Mouse (Mus musculus) stomach, embryonic 16.5 days (tissue): ENCODE results near the gene Bcas3. TPM values are rescaled to one million over a fixed set of nuclear protein-coding genes. Genes with fewer than 3 reads are reported as not detected.
A peak's percentile ranks its signal among the peaks of the same experiment; 100 is the strongest.

ENCODE experiments used
- ATAC-seq: fragments of 200-750 bp; cut with Nextera tagmentation; 2 replicates; pipeline ENCODE4 v1.8.0; 2017; ENCODE audit warnings: moderate number of reproducible peaks, moderate TSS enrichment; ENCODE audit not compliant: insufficient read depth, low FRiP score
- H3K27ac ChIP-seq: fragments of 300-500 bp; sonication (generic); 2 replicates; pipeline ENCODE4 v1.5.1; 2014; ENCODE audit warnings: low read length
- H3K27me3 ChIP-seq: fragments of 300-500 bp; sonication (generic); 2 replicates; pipeline ENCODE4 v1.6.1; 2014; ENCODE audit warnings: low read length, control low read depth, mixed read lengths; ENCODE audit not compliant: control insufficient read depth, insufficient read depth
- H3K36me3 ChIP-seq: fragments of 300-500 bp; sonication (generic); 2 replicates; pipeline ENCODE4 v1.6.1; 2014; ENCODE audit warnings: low read length; ENCODE audit not compliant: control insufficient read depth, insufficient read depth
- H3K4me1 ChIP-seq: fragments of 300-500 bp; sonication (generic); 2 replicates; pipeline ENCODE4 v1.6.1; 2014; ENCODE audit warnings: low read length, control low read depth, mixed read lengths; ENCODE audit not compliant: control insufficient read depth, insufficient read depth
- H3K4me2 ChIP-seq: fragments of 300-500 bp; sonication (generic); 2 replicates; pipeline ENCODE4 v1.6.1; 2014; ENCODE audit warnings: low read depth, low read length, mixed read lengths
- H3K4me3 ChIP-seq: fragments of 300-500 bp; sonication (generic); replicated peaks from 2 replicates; pipeline ENCODE4 v1.5.1; 2014; ENCODE audit warnings: mild to moderate bottlenecking, low read length
- H3K9ac ChIP-seq: fragments of 300-500 bp; sonication (generic); 2 replicates; pipeline ENCODE4 v1.6.1; 2014; ENCODE audit warnings: low read length
- H3K9me3 ChIP-seq: fragments of 300-500 bp; sonication (generic); replicated peaks from 2 replicates; pipeline ENCODE4 v1.6.1; 2016; ENCODE audit warnings: low read length, control low read depth; ENCODE audit not compliant: control insufficient read depth
- WGBS: fragments of 180-500 bp; shearing (Covaris S2); extraction: QIAGEN DNeasy Blood & Tissue Kit; methylation state at CpG from one replicate; pipeline ENCODE4 v1.1.7; 2014; 5-methylcytosine and 5-hydroxymethylcytosine counted together
- polyA plus RNA-seq: library from polyadenylated mRNA; unstranded; fragments of >200 nt; fragmentation: Nextera tagmentation; extraction: Ambion mirVana; gene quantifications from 2 replicates; pipeline ENCODE4 v1.2.1, GENCODE M21; 2015

The Bcas3 gene
- polyA plus RNA-seq: 21.2 and 22.2 TPM in 2 replicates

DNA sequence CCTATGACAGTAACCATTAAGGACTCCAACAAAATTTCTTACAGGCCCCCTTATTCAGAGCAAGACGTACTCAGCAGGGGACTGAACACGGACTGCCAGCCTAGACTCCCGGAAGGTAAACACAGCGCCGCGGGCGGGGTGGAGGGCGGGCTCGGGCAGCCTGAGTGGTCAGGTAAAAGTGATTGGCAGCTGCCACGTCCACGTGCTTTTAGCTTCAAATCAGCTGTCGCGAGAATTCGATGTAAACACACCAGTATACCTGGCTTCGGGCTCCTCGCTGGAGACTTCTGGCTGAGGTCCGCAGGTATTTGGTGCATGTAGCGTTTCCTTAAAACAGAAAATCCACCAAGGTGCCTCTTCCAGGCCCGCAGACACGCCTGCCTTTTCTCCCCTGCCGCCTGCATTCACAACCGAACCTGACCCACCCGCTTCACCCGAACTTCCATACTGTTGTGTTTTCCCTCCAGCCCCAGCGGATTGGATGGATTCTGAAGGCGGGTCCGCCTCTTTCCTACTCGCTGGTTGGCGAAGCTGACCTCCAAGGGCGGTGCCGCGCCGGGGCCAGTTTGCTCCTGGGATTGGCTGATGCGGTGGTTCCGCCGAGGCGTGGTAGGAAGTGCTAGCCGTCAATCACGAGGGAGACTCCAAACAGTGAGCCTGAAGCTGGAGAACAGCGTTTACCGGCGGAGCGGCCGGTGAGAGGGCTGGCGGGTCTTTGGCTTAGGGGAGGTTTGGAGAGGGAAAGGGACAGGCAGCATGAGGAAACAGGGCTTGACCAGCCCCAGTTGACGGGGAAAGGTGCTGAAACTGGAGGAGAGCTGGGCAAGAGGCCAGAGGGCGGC lies at the start of gene Bcas3:
Bcas3 (plus strand) TSS at position 629 of the 842 bp plus-strand sequence.
- peak within 1 kb of the TSS; percentile 73 for H3K4me3 ChIP-seq
- H3K36me3 ChIP-seq: no peaks in the 10 kb centered on the region
- no peaks in the 10 kb centered on the region for H3K27me3 ChIP-seq
- peak within 1 kb of the TSS; percentile 82 for H3K4me2 ChIP-seq
- peak; percentile 98 for ATAC-seq
- H3K9ac ChIP-seq: peak within 1 kb of the TSS; percentile 83
- H3K4me1 ChIP-seq: peaks cover 3% of the 10 kb centered on the region; the same call in 1 of the 2 replicates
- no peaks in the 10 kb centered on the region for H3K9me3 ChIP-seq
- peak within 1 kb of the TSS; percentile 23; the same call in 1 of the 2 replicates for H3K27ac ChIP-seq
- WGBS: under 1% methylated on average over 47 of the region's 47 CpGs

DNA sequence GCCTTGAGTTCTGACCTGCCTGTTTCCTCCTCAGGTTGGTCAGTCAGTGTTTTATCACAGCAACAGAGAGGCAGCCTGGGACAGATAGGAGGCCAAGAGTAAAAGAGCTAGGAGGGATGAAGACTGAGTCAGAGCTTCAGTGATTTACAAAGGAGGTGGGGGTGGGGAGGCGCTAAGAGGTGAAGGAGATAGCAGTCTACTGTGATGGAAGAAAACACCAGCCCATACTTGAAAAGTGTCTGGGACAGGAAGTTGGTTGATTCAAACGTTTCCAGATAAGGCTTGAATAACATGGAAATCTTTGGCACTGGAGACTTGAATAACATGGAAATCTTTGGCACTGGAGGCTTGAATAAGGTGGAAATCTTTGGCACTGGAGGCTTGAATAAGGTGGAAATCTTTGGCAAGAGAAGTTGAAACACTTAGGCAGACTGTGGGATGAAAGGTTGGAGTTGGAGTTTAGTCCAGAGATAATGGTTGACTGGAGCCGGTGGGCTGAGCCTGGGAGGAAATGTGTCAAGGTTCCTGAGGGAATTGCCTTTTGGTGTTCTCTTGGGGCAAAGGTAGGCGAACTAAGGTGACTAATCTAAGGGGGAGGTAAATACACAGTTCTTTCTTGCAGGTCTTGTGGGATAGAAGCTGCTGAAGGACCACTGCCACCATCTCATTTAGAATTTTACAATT lies 46.2 kb upstream of the Bcas3 start:
- H3K9me3 ChIP-seq: no peaks in the 10 kb centered on the region
- H3K4me3 ChIP-seq: no peak overlapping the region
- ATAC-seq: no peak
- no peaks in the 10 kb centered on the region for H3K4me1 ChIP-seq
- 52% methylated on average over 4 of the region's 4 CpGs for WGBS
- H3K4me2 ChIP-seq: no peak overlapping the region
- H3K27me3 ChIP-seq: no peaks in the 10 kb centered on the region
- H3K36me3 ChIP-seq: no peaks in the 10 kb centered on the region
- no peak overlapping the region for H3K27ac ChIP-seq
- no peak overlapping the region for H3K9ac ChIP-seq

- WGBS: 76% methylated on average over 2 of the region's 2 CpGs
- no peak overlapping the region for H3K9ac ChIP-seq
- no peak for ATAC-seq
- no peak overlapping the region for H3K4me2 ChIP-seq
- H3K9me3 ChIP-seq: no peaks in the 10 kb centered on the region
- H3K27me3 ChIP-seq: no peaks in the 10 kb centered on the region
- no peak overlapping the region for H3K27ac ChIP-seq
- H3K4me1 ChIP-seq: peaks cover 7% of the 10 kb centered on the region; the same call in 1 of the 2 replicates
- no peak overlapping the region for H3K4me3 ChIP-seq
- H3K36me3 ChIP-seq: no peaks in the 10 kb centered on the region
Observed at GRCm38 (mm10) chr11:85308799-85309198, 44.2 kb upstream of the Bcas3 start.

DNA sequence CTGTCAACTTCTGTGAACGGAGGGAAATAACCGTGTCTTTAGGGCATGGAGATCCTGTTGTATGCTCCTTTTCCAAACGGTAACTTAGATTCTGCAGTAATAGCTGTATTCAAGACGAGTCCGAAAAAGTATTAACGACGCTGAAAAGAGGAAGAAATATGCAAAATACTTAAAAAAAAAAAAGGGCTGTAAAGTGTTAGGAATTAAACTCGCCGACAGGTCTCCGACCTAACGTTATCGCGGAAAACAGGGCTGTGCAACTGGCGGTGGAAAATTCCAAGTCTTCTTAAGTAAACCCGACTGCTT lies 42.6 kb upstream of the Bcas3 start:
- Histone ChIP-seq H3K4me3 (peak overlapping the region; percentile 93), H3K27ac (peak overlapping the region; percentile 89), H3K4me2 (peak overlapping the region; percentile 92), H3K9me3 (no peaks in the 10 kb centered on the region), H3K36me3 (peaks cover 2% of the 10 kb centered on the region; the same call in 1 of the 2 replicates), H3K27me3 (no peaks in the 10 kb centered on the region), H3K9ac (peak overlapping the region; percentile 74), H3K4me1 (peaks cover 7% of the 10 kb centered on the region; the same call in 1 of the 2 replicates)
- WGBS: 1% methylated on average over 15 of the region's 15 CpGs
- no peak for ATAC-seq

DNA sequence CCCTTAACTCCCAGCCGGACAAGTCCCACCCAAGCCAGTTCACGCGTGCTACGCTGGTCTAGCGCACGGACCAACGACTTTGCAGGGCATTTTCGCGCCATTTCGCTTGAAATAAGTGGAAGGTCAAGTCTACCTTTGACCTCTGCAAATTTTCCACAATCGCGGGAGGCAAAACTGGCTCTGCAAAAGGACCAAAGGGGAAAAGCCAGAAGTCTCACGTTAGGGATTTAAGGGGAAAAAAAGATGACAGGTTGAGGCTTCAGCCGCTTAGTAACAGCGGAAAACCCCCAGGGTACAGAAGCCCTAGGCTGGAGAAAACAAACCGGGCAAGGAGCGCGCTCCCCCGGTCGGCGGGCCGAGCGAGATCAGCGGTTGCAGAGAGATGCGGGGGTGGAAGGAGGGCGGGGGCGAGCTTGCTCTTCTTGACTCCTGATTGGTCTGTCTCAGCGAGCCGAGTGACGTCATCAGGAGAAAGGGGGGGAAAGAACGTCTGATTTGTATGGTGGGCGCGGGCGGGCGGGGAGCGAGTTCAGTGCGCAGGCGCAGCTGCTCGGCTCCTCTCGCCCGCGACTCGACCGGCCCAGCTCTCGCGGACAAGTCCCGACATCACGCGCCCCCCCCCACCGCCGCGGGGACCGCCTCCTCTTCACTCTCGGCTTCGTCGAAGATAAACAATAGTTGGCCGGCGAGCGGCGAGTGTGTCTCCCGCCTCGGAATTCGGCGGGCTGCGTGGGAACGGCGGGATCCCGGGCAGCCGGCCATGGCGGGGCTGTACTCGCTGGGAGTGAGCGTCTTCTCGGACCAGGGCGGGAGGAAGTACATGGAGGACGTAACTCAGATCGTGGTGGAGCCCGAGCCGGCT lies 42.0 kb upstream of the Bcas3 start, which contains the start of gene Ppm1d:
Ppm1d (plus strand) TSS at position 532 of the 862 bp plus-strand sequence.
- peak; percentile 95 for ATAC-seq
- H3K36me3 ChIP-seq: peaks cover 3% of the 10 kb centered on the region; the same call in 1 of the 2 replicates
- peak within 1 kb of the TSS; percentile 92 for H3K9ac ChIP-seq
- no peaks in the 10 kb centered on the region for H3K27me3 ChIP-seq
- peak within 1 kb of the TSS; percentile 95 for H3K27ac ChIP-seq
- WGBS: under 1% methylated on average over 70 of the region's 78 CpGs
- peaks cover 7% of the 10 kb centered on the region; the same call in 1 of the 2 replicates for H3K4me1 ChIP-seq
- peak within 1 kb of the TSS; percentile 92 for H3K4me2 ChIP-seq
- H3K9me3 ChIP-seq: no peaks in the 10 kb centered on the region
- H3K4me3 ChIP-seq: peak within 1 kb of the TSS; percentile 93

DNA sequence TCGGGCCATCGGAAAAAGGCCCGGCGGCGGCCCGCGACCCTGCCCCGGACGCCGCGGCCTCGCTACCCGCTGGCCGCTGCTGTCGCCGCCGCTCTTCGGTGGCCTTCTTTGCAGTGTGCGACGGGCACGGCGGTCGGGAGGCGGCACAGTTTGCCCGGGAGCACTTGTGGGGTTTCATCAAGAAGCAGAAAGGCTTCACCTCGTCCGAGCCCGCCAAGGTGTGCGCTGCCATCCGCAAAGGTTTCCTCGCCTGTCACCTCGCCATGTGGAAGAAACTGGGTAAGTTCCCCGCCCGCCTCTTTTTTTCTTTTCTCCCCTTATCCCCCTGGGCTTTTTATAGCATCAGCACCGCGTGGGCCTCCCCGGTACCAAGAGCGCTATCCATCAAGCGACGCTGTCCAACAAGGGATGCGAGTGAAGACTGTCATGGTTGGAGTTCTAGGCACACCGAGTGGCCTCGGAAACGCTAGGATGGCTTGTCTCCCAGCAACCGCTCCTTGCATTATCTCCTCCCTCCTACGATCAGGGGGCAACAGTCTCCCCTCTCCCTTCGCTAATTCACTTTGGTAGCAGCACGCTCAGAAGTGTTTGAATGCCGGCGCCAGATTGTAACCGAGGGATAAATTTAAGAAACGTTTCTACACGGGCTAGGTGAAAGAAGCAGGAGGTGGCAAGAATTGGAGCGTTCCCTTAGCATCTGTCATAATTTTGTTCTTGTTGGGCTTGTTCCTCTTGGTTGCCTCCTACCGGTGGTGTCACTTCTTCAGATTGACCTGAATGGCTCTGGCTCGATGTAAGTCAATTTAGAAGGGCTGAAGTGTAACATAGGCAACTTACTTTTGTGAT lies 41.1 kb upstream of the Bcas3 start:
- no peaks in the 10 kb centered on the region for H3K27me3 ChIP-seq
- no peaks in the 10 kb centered on the region for H3K9me3 ChIP-seq
- H3K9ac ChIP-seq: peak overlapping the region; percentile 92
- H3K27ac ChIP-seq: peak overlapping the region; percentile 95
- WGBS: under 1% methylated on average over 56 of the region's 56 CpGs
- H3K4me2 ChIP-seq: peak overlapping the region; percentile 67
- ATAC-seq: peak; percentile 25; the same call in 1 of the 2 replicates
- H3K4me1 ChIP-seq: peaks cover 7% of the 10 kb centered on the region; the same call in 1 of the 2 replicates
- peak overlapping the region; percentile 93 for H3K4me3 ChIP-seq
- H3K36me3 ChIP-seq: peaks cover 3% of the 10 kb centered on the region; the same call in 1 of the 2 replicates

- WGBS: 11% methylated on average over 2 of the region's 2 CpGs
- no peak for ATAC-seq
- Histone ChIP-seq H3K4me3 (peak overlapping the region; percentile 93), H3K9ac (no peak overlapping the region), H3K4me1 (peaks cover 7% of the 10 kb centered on the region; the same call in 1 of the 2 replicates), H3K9me3 (no peaks in the 10 kb centered on the region), H3K4me2 (peak overlapping the region; percentile 67), H3K27me3 (no peaks in the 10 kb centered on the region), H3K36me3 (peaks cover 3% of the 10 kb centered on the region; the same call in 1 of the 2 replicates), H3K27ac (no peak overlapping the region; the same call in 1 of the 2 replicates)
Observed at GRCm38 (mm10) chr11:85312818-85313217, 40.1 kb upstream of the Bcas3 start.

GRCm38 (mm10) chr11:85313361-85313760 lies 39.6 kb upstream of the Bcas3 start:
- ATAC-seq: no peak
- H3K9me3 ChIP-seq: no peaks in the 10 kb centered on the region
- peaks cover 7% of the 10 kb centered on the region; the same call in 1 of the 2 replicates for H3K4me1 ChIP-seq
- 0 out of 2 replicates have a peak overlapping the region, but pooled peaks have one; percentile 47 for H3K9ac ChIP-seq
- peak overlapping the region; percentile 93 for H3K4me3 ChIP-seq
- H3K4me2 ChIP-seq: peak overlapping the region; percentile 67
- H3K36me3 ChIP-seq: peaks cover 3% of the 10 kb centered on the region; the same call in 1 of the 2 replicates
- H3K27me3 ChIP-seq: no peaks in the 10 kb centered on the region
- 84% methylated on average over 3 of the region's 3 CpGs for WGBS
- no peak overlapping the region for H3K27ac ChIP-seq
